Mouse (Mus musculus): Measurements from ENCODE around the gene Kcnk7. TPM values are rescaled to one million over a fixed set of nuclear protein-coding genes. Genes with fewer than 3 reads are reported as not detected.

Kcnk7 gene
- total RNA-seq, 2 experiments from 2014 or later: not detected

GRCm38 (mm10) chr19:5689088-5689428 is 15.1 kb upstream of the Kcnk7 start:
- DNase-seq: no peak
- intact Hi-C loops (cut with DNase I; ENCODE audit: low total_unique reads): no loop called here

- intact Hi-C loops (cut with DNase I; ENCODE audit: low total_unique reads): no loop called here
- peak; percentile 89 for DNase-seq
Measured at GRCm38 (mm10) chr19:5689565-5690342, 14.4 kb upstream of the Kcnk7 start.

GRCm38 (mm10) chr19:5690343-5690735 is 13.8 kb upstream of the Kcnk7 start:
- intact Hi-C loops (cut with DNase I; ENCODE audit: low total_unique reads): no loop called here
- DNase-seq: no peak

- intact Hi-C loops (cut with DNase I; ENCODE audit: low total_unique reads): no loop called here
- DNase-seq: no peak
Measured at GRCm38 (mm10) chr19:5691601-5692000, 12.6 kb upstream of the Kcnk7 start.

GRCm38 (mm10) chr19:5692086-5692912 is 11.9 kb upstream of the Kcnk7 start:
- DNase-seq: peak; percentile 72
- intact Hi-C loops (cut with DNase I; ENCODE audit: low total_unique reads): no loop called here

- no peak for DNase-seq
- intact Hi-C loops (cut with DNase I; ENCODE audit: low total_unique reads): no loop called here
Measured at GRCm38 (mm10) chr19:5692913-5693396, 11.2 kb upstream of the Kcnk7 start.

- intact Hi-C loops (cut with DNase I; ENCODE audit: low total_unique reads): no loop called here
Measured at GRCm38 (mm10) chr19:5693801-5694200, 10.4 kb upstream of the Kcnk7 start.

GRCm38 (mm10) chr19:5695849-5696462 is 8.2 kb upstream of the Kcnk7 start:
- intact Hi-C loops (cut with DNase I; ENCODE audit: low total_unique reads): no loop called here
- no peak for DNase-seq

More at GRCm38 (mm10) chr19:5693801-5694200, 10.4 kb upstream of the Kcnk7 start:
- DNase-seq: no peak

- intact Hi-C loops (cut with DNase I; ENCODE audit: low total_unique reads): no loop called here
- peak; percentile 55 for DNase-seq
Measured at GRCm38 (mm10) chr19:5704801-5705571, 819 bp downstream of the Kcnk7 start.

- DNase-seq: peak; percentile 59
- intact Hi-C loops (cut with DNase I; ENCODE audit: low total_unique reads): loop anchor here (5.0 kb wide), 1 partner anchor 67 kb away; no protein-coding TSS in a partner anchor
Measured at GRCm38 (mm10) chr19:5710068-5710467, 5.9 kb downstream of the Kcnk7 start.

- intact Hi-C loops (cut with DNase I; ENCODE audit: low total_unique reads): loop anchor here (5.0 kb wide), 1 partner anchor 67 kb away; no protein-coding TSS in a partner anchor
- DNase-seq: no peak
Measured at GRCm38 (mm10) chr19:5710581-5710980, 6.4 kb downstream of the Kcnk7 start.

- peak; percentile 77 for DNase-seq
- intact Hi-C loops (cut with DNase I; ENCODE audit: low total_unique reads): loop anchor here (5.0 kb wide), 1 partner anchor 66 kb away; no protein-coding TSS in a partner anchor
Measured at GRCm38 (mm10) chr19:5711218-5711617, 7.1 kb downstream of the Kcnk7 start.

- peak; percentile 8 for DNase-seq
- intact Hi-C loops (cut with DNase I; ENCODE audit: low total_unique reads): loop anchor here (5.0 kb wide), 1 partner anchor 65 kb away; no protein-coding TSS in a partner anchor
Measured at GRCm38 (mm10) chr19:5711907-5712460, 7.8 kb downstream of the Kcnk7 start.

GRCm38 (mm10) chr19:5713255-5713654 is 9.1 kb downstream of the Kcnk7 start:
- DNase-seq: no peak
- intact Hi-C loops (cut with DNase I; ENCODE audit: low total_unique reads): loop anchor here (5.0 kb wide), 1 partner anchor 64 kb away; no protein-coding TSS in a partner anchor

- intact Hi-C loops (cut with DNase I; ENCODE audit: low total_unique reads): loop anchor here (5.0 kb wide), 1 partner anchor 64 kb away; no protein-coding TSS in a partner anchor
- peak; percentile 85 for DNase-seq
Measured at GRCm38 (mm10) chr19:5713730-5714129, 9.6 kb downstream of the Kcnk7 start.

- intact Hi-C loops (cut with DNase I; ENCODE audit: low total_unique reads): no loop called here
- no peak for DNase-seq
Measured at GRCm38 (mm10) chr19:5715793-5716688, 11.9 kb downstream of the Kcnk7 start.

- intact Hi-C loops (cut with DNase I; ENCODE audit: low total_unique reads): no loop called here
- no peak for DNase-seq
Measured at GRCm38 (mm10) chr19:5716955-5717354, 12.8 kb downstream of the Kcnk7 start.

- no peak for DNase-seq
- intact Hi-C loops (cut with DNase I; ENCODE audit: low total_unique reads): no loop called here
Measured at GRCm38 (mm10) chr19:5721233-5721632, 17.1 kb downstream of the Kcnk7 start.
